Mouse (Mus musculus): ENCODE measurements around the gene Optc. TPM values are rescaled to one million over a fixed set of nuclear protein-coding genes. Genes with fewer than 3 reads are reported as not detected.

Optc gene
- polyA plus RNA-seq, 1 experiment from 2014 or later, result 2.2 TPM

- WGBS, result 1% methylated on average over 8 of the region's 8 CpGs
- Histone ChIP-seq H3K4me2 (ENCODE audit: low read length) (peak overlapping the region; percentile 36), H3K4me1 (replicated peaks; ENCODE audit: control insufficient read depth, insufficient read depth, low read length) (peaks cover 29% of the 10 kb centered on the region), H3K4me3 (replicated peaks; ENCODE audit: low read length) (no peak overlapping the region), H3K27me3 (replicated peaks; ENCODE audit: control insufficient read depth, insufficient read depth, low read length) (no peaks in the 10 kb centered on the region), H3K9me3 (ENCODE audit: control insufficient read depth, low read length) (no peaks in the 10 kb centered on the region), H3K36me3 (ENCODE audit: control insufficient read depth, insufficient read depth) (no peaks in the 10 kb centered on the region), H3K9ac (replicated peaks; ENCODE audit: low read depth, low read length) (0 out of 2 replicates have a peak overlapping the region, but pooled peaks have one; percentile 40), H3K27ac (ENCODE audit: low read length) (peak overlapping the region; percentile 24; the same call in 1 of the 2 replicates)
- ATAC-seq, result peak; percentile 81
Measured at GRCm38 (mm10) chr1:133887044-133887443, 20.8 kb downstream of the Optc start.

- Histone ChIP-seq H3K9ac (replicated peaks; ENCODE audit: low read depth, low read length) (0 out of 2 replicates have a peak overlapping the region, but pooled peaks have one; percentile 25), H3K36me3 (ENCODE audit: control insufficient read depth, insufficient read depth) (no peaks in the 10 kb centered on the region), H3K27me3 (replicated peaks; ENCODE audit: control insufficient read depth, insufficient read depth, low read length) (no peaks in the 10 kb centered on the region), H3K27ac (ENCODE audit: low read length) (no peak overlapping the region), H3K9me3 (ENCODE audit: control insufficient read depth, low read length) (no peaks in the 10 kb centered on the region), H3K4me1 (replicated peaks; ENCODE audit: control insufficient read depth, insufficient read depth, low read length) (peaks cover 34% of the 10 kb centered on the region), H3K4me3 (replicated peaks; ENCODE audit: low read length) (no peak overlapping the region), H3K4me2 (ENCODE audit: low read length) (peak overlapping the region; percentile 36)
- WGBS, result 32% methylated on average over 6 of the region's 6 CpGs
- peak; percentile 27 for ATAC-seq
Measured at GRCm38 (mm10) chr1:133886431-133886830, 21.4 kb downstream of the Optc start.

DNA sequence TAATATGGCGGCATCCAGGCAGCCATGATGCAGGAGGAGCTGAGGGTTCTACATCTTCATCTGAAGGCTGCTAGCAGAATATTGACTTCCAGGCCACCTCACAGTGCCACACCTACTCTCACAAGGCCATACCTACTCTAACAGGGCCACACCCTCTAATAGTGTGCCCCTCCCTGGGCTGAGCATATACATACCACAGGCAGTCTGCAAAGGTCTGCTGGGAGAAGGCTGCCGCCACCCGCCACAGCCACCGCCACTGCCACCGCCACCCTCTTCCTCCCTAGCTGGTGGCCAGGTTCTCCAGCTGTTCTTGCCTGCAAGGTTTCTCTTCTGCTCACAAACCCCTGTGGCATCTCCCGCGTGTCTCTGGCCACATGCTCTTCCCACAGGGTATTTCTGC is 22.0 kb downstream of the Optc start:
- 92% methylated on average over 3 of the region's 7 CpGs for WGBS
- H3K9ac ChIP-seq (replicated peaks; ENCODE audit: low read depth, low read length), result no peak overlapping the region
- peaks cover 34% of the 10 kb centered on the region for H3K4me1 ChIP-seq (replicated peaks; ENCODE audit: control insufficient read depth, insufficient read depth, low read length)
- H3K36me3 ChIP-seq (ENCODE audit: control insufficient read depth, insufficient read depth), result no peaks in the 10 kb centered on the region
- H3K4me3 ChIP-seq (replicated peaks; ENCODE audit: low read length), result no peak overlapping the region
- no peak for ATAC-seq
- H3K27ac ChIP-seq (ENCODE audit: low read length), result no peak overlapping the region
- H3K9me3 ChIP-seq (ENCODE audit: control insufficient read depth, low read length), result no peaks in the 10 kb centered on the region
- H3K27me3 ChIP-seq (replicated peaks; ENCODE audit: control insufficient read depth, insufficient read depth, low read length), result no peaks in the 10 kb centered on the region
- no peak overlapping the region for H3K4me2 ChIP-seq (ENCODE audit: low read length)

DNA sequence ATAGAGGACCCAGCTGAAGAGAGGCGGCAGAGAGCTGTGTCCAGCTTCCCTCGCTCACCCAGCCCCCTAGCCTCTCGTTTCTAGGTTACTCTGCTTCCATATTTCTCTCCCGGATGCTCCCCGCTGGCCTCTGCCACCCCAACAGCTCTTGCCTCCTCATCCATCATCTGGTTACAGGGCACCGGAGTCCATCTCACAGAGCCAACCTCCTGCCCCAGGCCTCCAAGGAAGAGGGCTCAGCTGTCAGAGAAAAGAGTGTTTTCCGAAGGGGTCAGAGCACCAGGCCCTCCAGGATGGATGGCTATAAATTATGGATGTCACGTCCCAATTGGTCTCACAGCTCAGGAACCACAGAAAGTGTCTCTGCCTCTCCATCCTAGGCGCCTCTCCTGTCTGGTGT is 23.1 kb downstream of the Optc start:
- H3K27me3 ChIP-seq (replicated peaks; ENCODE audit: control insufficient read depth, insufficient read depth, low read length), result no peaks in the 10 kb centered on the region
- no peak overlapping the region for H3K4me2 ChIP-seq (ENCODE audit: low read length)
- peaks cover 26% of the 10 kb centered on the region for H3K4me1 ChIP-seq (replicated peaks; ENCODE audit: control insufficient read depth, insufficient read depth, low read length)
- H3K36me3 ChIP-seq (ENCODE audit: control insufficient read depth, insufficient read depth), result no peaks in the 10 kb centered on the region
- H3K4me3 ChIP-seq (replicated peaks; ENCODE audit: low read length), result no peak overlapping the region
- H3K27ac ChIP-seq (ENCODE audit: low read length), result no peak overlapping the region
- no peak overlapping the region for H3K9ac ChIP-seq (replicated peaks; ENCODE audit: low read depth, low read length)
- 87% methylated on average over 9 of the region's 9 CpGs for WGBS
- H3K9me3 ChIP-seq (ENCODE audit: control insufficient read depth, low read length), result no peaks in the 10 kb centered on the region
- ATAC-seq, result no peak

DNA sequence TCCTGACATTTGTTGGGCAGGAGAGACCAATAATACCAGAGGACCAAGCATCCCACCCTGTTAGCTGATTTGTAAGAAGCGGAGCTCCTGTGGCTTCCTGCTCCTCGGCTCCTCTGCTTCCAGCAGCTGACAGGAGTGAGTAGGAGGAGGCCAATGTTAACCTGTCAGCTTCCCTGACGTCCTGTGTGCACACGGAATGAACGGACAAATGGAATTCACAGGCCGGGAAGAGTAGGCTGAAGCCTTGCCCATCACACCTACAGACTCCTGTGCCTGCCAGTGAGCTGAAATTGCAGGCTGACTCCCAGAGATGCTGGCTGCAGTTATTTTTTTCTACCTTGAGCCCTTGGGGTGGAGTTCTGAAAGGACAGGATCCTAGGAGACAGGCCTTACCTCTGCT is 23.7 kb downstream of the Optc start:
- Histone ChIP-seq H3K4me3 (replicated peaks; ENCODE audit: low read length) (no peak overlapping the region), H3K36me3 (ENCODE audit: control insufficient read depth, insufficient read depth) (no peaks in the 10 kb centered on the region), H3K27me3 (replicated peaks; ENCODE audit: control insufficient read depth, insufficient read depth, low read length) (no peaks in the 10 kb centered on the region), H3K27ac (ENCODE audit: low read length) (no peak overlapping the region), H3K4me2 (ENCODE audit: low read length) (no peak overlapping the region), H3K9ac (replicated peaks; ENCODE audit: low read depth, low read length) (no peak overlapping the region), H3K4me1 (replicated peaks; ENCODE audit: control insufficient read depth, insufficient read depth, low read length) (peaks cover 24% of the 10 kb centered on the region), H3K9me3 (ENCODE audit: control insufficient read depth, low read length) (no peaks in the 10 kb centered on the region)
- 65% methylated on average over 6 of the region's 6 CpGs for WGBS
- ATAC-seq, result no peak

- 63% methylated on average over 11 of the region's 11 CpGs for WGBS
- no peak for ATAC-seq
Measured at GRCm38 (mm10) chr1:133882283-133883217, 25.2 kb downstream of the Optc start.

DNA sequence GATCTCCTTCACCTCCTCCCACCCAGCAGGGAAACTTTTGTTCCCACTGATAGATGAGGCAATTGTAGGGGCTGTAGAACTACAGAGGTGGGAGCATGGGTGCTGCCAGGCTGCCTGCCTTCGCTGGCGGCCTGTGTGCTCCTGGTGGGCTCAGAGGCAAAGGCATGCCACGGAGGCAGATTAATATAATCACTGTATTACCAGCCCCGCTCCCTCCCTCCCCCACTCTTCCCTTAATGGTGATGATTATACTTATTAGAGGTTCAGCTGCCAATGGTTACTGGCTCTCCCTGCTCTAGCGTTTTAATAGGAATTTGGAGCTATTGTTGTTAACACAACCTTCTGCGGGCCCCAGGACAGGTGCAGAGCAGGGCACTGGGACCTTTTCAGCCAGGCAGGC is 26.0 kb downstream of the Optc start:
- no peaks in the 10 kb centered on the region for H3K27me3 ChIP-seq (replicated peaks; ENCODE audit: control insufficient read depth, insufficient read depth, low read length)
- peaks cover 15% of the 10 kb centered on the region for H3K4me1 ChIP-seq (replicated peaks; ENCODE audit: control insufficient read depth, insufficient read depth, low read length)
- WGBS, result 27% methylated on average over 6 of the region's 6 CpGs
- no peaks in the 10 kb centered on the region for H3K9me3 ChIP-seq (ENCODE audit: control insufficient read depth, low read length)
- ATAC-seq, result peak; percentile 73
- no peak overlapping the region for H3K4me2 ChIP-seq (ENCODE audit: low read length)
- H3K27ac ChIP-seq (ENCODE audit: low read length), result peak overlapping the region; percentile 52
- no peaks in the 10 kb centered on the region for H3K36me3 ChIP-seq (ENCODE audit: control insufficient read depth, insufficient read depth)
- no peak overlapping the region for H3K9ac ChIP-seq (replicated peaks; ENCODE audit: low read depth, low read length)
- H3K4me3 ChIP-seq (replicated peaks; ENCODE audit: low read length), result no peak overlapping the region

More at GRCm38 (mm10) chr1:133882283-133883217, 25.2 kb downstream of the Optc start:
- peak overlapping the region; percentile 52 for H3K27ac ChIP-seq (ENCODE audit: low read length)
- H3K4me2 ChIP-seq (ENCODE audit: low read length), result no peak overlapping the region
- H3K9ac ChIP-seq (replicated peaks; ENCODE audit: low read depth, low read length), result no peak overlapping the region
- H3K4me3 ChIP-seq (replicated peaks; ENCODE audit: low read length), result no peak overlapping the region
- no peaks in the 10 kb centered on the region for H3K27me3 ChIP-seq (replicated peaks; ENCODE audit: control insufficient read depth, insufficient read depth, low read length)
- H3K9me3 ChIP-seq (ENCODE audit: control insufficient read depth, low read length), result no peaks in the 10 kb centered on the region
- H3K36me3 ChIP-seq (ENCODE audit: control insufficient read depth, insufficient read depth), result no peaks in the 10 kb centered on the region
- peaks cover 23% of the 10 kb centered on the region for H3K4me1 ChIP-seq (replicated peaks; ENCODE audit: control insufficient read depth, insufficient read depth, low read length)

DNA sequence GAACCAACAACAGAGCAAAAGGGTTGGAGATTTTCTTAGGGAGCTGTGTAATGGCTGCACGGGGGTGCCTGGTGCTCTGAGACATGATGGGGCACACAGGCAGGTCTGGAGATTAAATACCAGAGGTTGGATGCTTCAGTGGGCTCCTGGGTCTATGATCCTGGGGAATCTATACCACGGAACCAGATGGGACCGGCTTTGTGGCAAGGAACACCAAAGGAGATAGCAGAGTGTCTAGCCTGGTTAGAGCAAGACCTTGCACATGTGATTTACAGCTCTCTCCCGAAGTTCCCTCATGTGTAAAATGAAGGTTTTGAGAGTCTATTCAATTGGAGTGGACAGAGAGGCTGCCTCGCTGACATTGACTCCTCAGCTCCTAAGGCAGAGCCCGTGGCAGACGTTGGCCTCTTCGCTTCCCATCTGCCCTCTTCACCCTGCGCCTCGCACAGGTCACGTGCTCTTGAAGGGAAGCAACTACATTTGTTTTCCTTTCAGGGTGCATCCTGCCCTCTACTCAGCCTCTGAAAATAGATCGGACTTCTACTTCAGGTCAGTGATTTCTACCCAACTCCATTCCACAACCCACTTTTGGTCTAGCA is 28.9 kb downstream of the Optc start:
- no peak overlapping the region for H3K4me2 ChIP-seq (ENCODE audit: low read length)
- 86% methylated on average over 12 of the region's 12 CpGs for WGBS
- no peaks in the 10 kb centered on the region for H3K9me3 ChIP-seq (ENCODE audit: control insufficient read depth, low read length)
- no peaks in the 10 kb centered on the region for H3K27me3 ChIP-seq (replicated peaks; ENCODE audit: control insufficient read depth, insufficient read depth, low read length)
- no peak overlapping the region for H3K9ac ChIP-seq (replicated peaks; ENCODE audit: low read depth, low read length)
- peaks cover 10% of the 10 kb centered on the region for H3K4me1 ChIP-seq (replicated peaks; ENCODE audit: control insufficient read depth, insufficient read depth, low read length)
- H3K27ac ChIP-seq (ENCODE audit: low read length), result no peak overlapping the region
- no peaks in the 10 kb centered on the region for H3K36me3 ChIP-seq (ENCODE audit: control insufficient read depth, insufficient read depth)
- no peak for ATAC-seq
- H3K4me3 ChIP-seq (replicated peaks; ENCODE audit: low read length), result no peak overlapping the region

GRCm38 (mm10) chr1:133876936-133877335 is 30.9 kb downstream of the Optc start:
- H3K9ac ChIP-seq (replicated peaks; ENCODE audit: low read depth, low read length), result no peak overlapping the region
- H3K9me3 ChIP-seq (ENCODE audit: control insufficient read depth, low read length), result no peaks in the 10 kb centered on the region
- no peak overlapping the region for H3K27ac ChIP-seq (ENCODE audit: low read length)
- H3K4me3 ChIP-seq (replicated peaks; ENCODE audit: low read length), result no peak overlapping the region
- 92% methylated on average over 7 of the region's 7 CpGs for WGBS
- H3K27me3 ChIP-seq (replicated peaks; ENCODE audit: control insufficient read depth, insufficient read depth, low read length), result no peaks in the 10 kb centered on the region
- H3K4me2 ChIP-seq (ENCODE audit: low read length), result no peak overlapping the region
- no peaks in the 10 kb centered on the region for H3K36me3 ChIP-seq (ENCODE audit: control insufficient read depth, insufficient read depth)
- H3K4me1 ChIP-seq (replicated peaks; ENCODE audit: control insufficient read depth, insufficient read depth, low read length), result peaks cover 4% of the 10 kb centered on the region
- no peak for ATAC-seq
